Mouse (Mus musculus) C2C12 (cell line): ENCODE measurements at regions not wholly inside any gene's neighbourhood (a gene's known extent, or its start where the extent isn't known, plus 50 kb on each side); places are given as distances from the start of the nearest gene placed in this dataset.

ENCODE experiments used
- H3K27me3 ChIP-seq: one replicate; pipeline ENCODE4 v1.6.1; 2011; ENCODE audit not compliant: control insufficient read depth, insufficient read depth, insufficient read length
- H3K36me3 ChIP-seq: one replicate; pipeline ENCODE4 v1.6.1; 2011; ENCODE audit not compliant: control insufficient read depth, insufficient read depth
- H3K4me3 ChIP-seq: one replicate; pipeline ENCODE4 v1.5.1; 2011; ENCODE audit warnings: mild to moderate bottlenecking, control low read depth; ENCODE audit not compliant: poor library complexity, insufficient read depth, severe bottlenecking
- H3K79me2 ChIP-seq: one replicate; pipeline ENCODE4 v1.6.1; 2011; ENCODE audit not compliant: control insufficient read depth, insufficient read depth
- H3K79me3 ChIP-seq: one replicate; pipeline ENCODE4 v1.6.1; 2011; ENCODE audit warnings: low read depth, control low read depth
- H3ac ChIP-seq: one replicate; pipeline ENCODE3; 2011; ENCODE audit warnings: low read depth; ENCODE audit not compliant: control insufficient read depth, insufficient read length
- CEBPB ChIP-seq: IDR thresholded peaks from one replicate; pipeline ENCODE4 v1.6.1; 2011; ENCODE audit warnings: low read depth, mild to moderate bottlenecking, control low read depth, moderate library complexity
- CTCF ChIP-seq: IDR thresholded peaks from one replicate; pipeline ENCODE4 v1.5.1; 2011; ENCODE audit not compliant: control insufficient read depth, insufficient read depth, insufficient read length
- FOSL1 ChIP-seq: IDR thresholded peaks from one replicate; pipeline ENCODE4 v1.8.0; 2011; ENCODE audit warnings: mild to moderate bottlenecking, low read length; ENCODE audit not compliant: poor library complexity, insufficient read depth, severe bottlenecking
- MAX ChIP-seq: IDR thresholded peaks from one replicate; pipeline ENCODE4 v1.6.1; 2011; ENCODE audit warnings: mild to moderate bottlenecking, control low read depth
- MYOD1 ChIP-seq: IDR thresholded peaks from one replicate; pipeline ENCODE4 v1.6.1; 2011; ENCODE audit warnings: low read depth; ENCODE audit not compliant: control insufficient read depth, insufficient read length
- MYOG ChIP-seq: IDR thresholded peaks from one replicate; pipeline ENCODE4 v1.6.1; 2011; ENCODE audit not compliant: control insufficient read depth, insufficient read length; ENCODE audit errors: extremely low read depth
- USF1 ChIP-seq: IDR thresholded peaks from one replicate; pipeline ENCODE4 v1.6.1; 2011; ENCODE audit warnings: low read depth, mild to moderate bottlenecking, control low read depth, moderate library complexity

- H3K36me3 ChIP-seq, result no peaks in the 10 kb centered on the region
- H3K4me3 ChIP-seq, result no peak overlapping the region
- H3K79me2 ChIP-seq, result no peaks in the 10 kb centered on the region
- TF ChIP-seq MYOG, result no peak
- no peak for TF ChIP-seq FOSL1
- no peak for TF ChIP-seq USF1
- no peak for TF ChIP-seq MYOD1
- TF ChIP-seq CEBPB, result no peak
- TF ChIP-seq CTCF, result no peak
- TF ChIP-seq MAX, result no peak
- no peak overlapping the region for H3ac ChIP-seq
- H3K79me3 ChIP-seq, result no peaks in the 10 kb centered on the region
- peaks cover 19% of the 10 kb centered on the region for H3K27me3 ChIP-seq
Observed at GRCm38 (mm10) chr15:27173506-27173905, 278.1 kb upstream of the Fbxl7 start.

GRCm38 (mm10) chr15:27178084-27178935 lies 282.9 kb upstream of the Fbxl7 start:
- Histone ChIP-seq H3K27me3 (peaks cover 19% of the 10 kb centered on the region), H3K79me2 (no peaks in the 10 kb centered on the region), H3ac (no peak overlapping the region), H3K36me3 (no peaks in the 10 kb centered on the region), H3K4me3 (no peak overlapping the region), H3K79me3 (no peaks in the 10 kb centered on the region)
- no peak for TF ChIP-seq MAX
- TF ChIP-seq FOSL1, result no peak
- TF ChIP-seq USF1, result no peak
- TF ChIP-seq CEBPB, result no peak
- no peak for TF ChIP-seq MYOG
- TF ChIP-seq CTCF, result no peak
- no peak for TF ChIP-seq MYOD1

DNA sequence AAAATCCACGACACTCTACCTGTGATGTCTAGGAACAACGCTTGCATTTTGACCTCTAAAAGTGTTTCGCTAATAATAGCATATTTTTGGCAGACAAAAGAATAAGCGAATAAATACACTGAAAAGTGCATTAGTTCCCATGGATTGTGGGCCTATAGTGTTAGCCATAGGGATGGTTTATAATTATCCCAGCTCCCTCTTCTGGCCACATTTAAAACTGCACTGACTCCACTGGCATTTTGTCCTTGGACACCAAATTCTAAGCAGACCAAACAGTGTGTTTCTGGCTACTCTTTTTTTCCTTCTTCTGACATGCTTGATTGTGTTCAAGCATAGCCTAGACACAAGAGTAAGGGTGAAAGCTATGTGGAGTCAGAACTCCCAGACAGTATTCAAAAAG lies 276.8 kb upstream of the Ank start:
- Histone ChIP-seq H3K36me3 (no peaks in the 10 kb centered on the region), H3ac (no peak overlapping the region), H3K27me3 (peaks cover 36% of the 10 kb centered on the region), H3K79me2 (no peaks in the 10 kb centered on the region), H3K4me3 (no peak overlapping the region), H3K79me3 (no peaks in the 10 kb centered on the region)
- TF ChIP-seq CEBPB (no peak), CTCF (peak; percentile 49), FOSL1 (no peak)

DNA sequence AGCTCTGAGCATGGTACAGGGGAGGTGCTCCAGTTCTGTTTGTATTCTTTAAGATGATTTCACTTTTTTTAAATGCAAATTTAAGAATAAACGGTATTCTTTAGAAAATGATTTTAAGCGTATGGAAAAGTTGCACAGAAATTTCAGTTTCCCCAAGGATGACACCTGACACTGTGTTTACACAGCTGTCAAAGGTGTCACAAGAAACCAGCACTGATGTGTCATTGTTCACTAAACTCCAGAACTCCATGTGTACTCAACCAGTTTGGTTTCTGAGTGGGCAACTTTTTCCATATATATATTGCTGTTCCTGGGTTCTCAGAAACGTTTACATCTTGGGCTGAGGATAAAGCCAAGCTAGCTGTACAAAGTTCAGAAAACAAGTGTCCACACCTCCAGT lies 265.0 kb upstream of the Ank start:
- H3K27me3 ChIP-seq, result peaks cover 6% of the 10 kb centered on the region
- H3ac ChIP-seq, result no peak overlapping the region
- no peaks in the 10 kb centered on the region for H3K36me3 ChIP-seq
- TF ChIP-seq MYOD1, result peak; percentile 86
- no peak for TF ChIP-seq CEBPB
- no peak overlapping the region for H3K4me3 ChIP-seq
- no peaks in the 10 kb centered on the region for H3K79me2 ChIP-seq
- H3K79me3 ChIP-seq, result no peaks in the 10 kb centered on the region

DNA sequence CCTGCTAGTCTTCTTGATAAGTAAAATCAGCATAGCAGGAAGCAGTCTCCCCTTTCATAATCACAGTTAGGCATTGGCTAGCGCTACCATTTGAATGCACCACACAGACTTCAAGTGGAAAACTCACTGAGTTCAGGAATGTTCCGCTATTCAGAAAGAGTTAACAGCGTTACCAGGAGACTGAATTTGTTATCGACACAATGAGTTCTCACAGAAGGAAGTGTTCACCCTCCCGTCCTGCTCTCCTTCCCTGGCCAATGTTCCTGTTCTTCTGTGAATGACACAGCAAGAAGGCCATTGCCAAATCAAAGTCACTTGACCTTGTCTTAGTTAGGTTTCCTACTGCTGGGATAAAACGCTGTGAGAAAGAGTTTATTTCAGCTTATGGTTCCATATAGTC lies 261.6 kb upstream of the Ank start:
- Histone ChIP-seq H3ac (no peak overlapping the region), H3K79me3 (no peaks in the 10 kb centered on the region), H3K79me2 (no peaks in the 10 kb centered on the region), H3K4me3 (no peak overlapping the region), H3K36me3 (no peaks in the 10 kb centered on the region), H3K27me3 (peaks cover 14% of the 10 kb centered on the region)
- TF ChIP-seq MYOG, result no peak
- no peak for TF ChIP-seq CTCF
- no peak for TF ChIP-seq MAX
- TF ChIP-seq MYOD1, result no peak
- no peak for TF ChIP-seq CEBPB

DNA sequence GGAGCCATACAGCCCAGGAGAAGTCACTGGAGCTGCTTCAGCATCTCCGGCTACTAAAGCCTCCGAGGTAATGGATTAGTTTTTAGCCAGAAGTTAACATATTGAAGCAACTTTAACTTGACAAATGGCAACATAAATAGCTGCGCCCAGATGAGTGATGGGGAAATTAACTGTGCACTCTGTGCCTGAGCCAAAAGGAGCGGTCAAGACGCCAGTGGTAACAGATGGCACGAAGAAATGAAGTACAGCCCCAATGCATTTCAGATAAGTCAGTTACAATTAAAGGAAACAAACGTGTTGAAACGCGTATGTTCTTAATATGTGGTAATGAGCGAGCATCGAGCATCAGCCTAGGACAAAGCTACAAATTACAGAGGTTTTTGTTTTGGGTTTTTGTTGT lies 259.0 kb upstream of the Ank start:
- TF ChIP-seq MAX (no peak), FOSL1 (no peak), MYOD1 (no peak)
- Histone ChIP-seq H3K4me3 (no peak overlapping the region), H3ac (no peak overlapping the region), H3K79me2 (no peaks in the 10 kb centered on the region), H3K36me3 (no peaks in the 10 kb centered on the region), H3K79me3 (no peaks in the 10 kb centered on the region), H3K27me3 (peaks cover 14% of the 10 kb centered on the region)
